Mouse (Mus musculus) embryo, embryonic 10 days (tissue): ENCODE measurements around the gene Srrd.

Experiments
- DNase-seq: peaks from one replicate; pipeline ENCODE4 v3.0.0-alpha.2; 2015; ENCODE audit warnings: low spot score

Gene Srrd

DNA sequence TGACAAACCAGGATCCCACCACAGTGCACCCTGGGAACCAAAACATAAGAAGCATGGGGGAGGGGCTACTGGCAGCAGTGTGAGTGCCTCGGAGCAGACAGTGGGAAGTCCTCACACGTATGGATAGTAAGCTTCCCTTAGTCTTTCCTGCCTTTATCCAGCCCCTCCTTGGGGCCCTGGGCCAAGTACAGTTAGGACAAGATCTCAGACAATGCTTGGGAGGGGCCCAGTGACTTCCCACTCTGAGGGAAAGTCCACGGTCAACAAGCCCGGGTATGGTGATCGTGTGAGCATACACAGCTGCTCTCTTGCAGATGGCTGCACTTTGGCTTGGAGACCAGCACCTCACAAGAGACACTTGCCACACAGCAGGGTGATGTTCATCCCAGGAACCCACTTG is 25.5 kb downstream of the Srrd start:
- no peak for DNase-seq

DNA sequence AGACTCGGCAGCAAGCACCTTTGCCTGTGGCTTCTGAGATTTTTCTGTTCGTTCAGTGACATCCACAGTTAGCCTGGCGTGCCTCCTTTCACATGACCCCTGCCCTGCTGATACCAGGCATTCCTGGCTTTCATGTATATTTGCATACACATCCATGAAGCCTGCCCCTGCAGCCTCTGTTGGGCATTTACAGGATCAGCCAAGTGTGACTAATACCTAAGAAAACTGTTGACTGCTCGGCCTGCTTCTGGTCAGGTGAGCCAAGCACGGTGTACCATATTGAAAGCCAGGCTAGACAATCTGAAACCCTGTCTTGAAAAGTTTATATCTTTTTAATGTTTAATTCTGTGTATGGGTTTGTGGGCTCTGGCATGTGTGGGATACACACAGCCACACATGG is 26.4 kb downstream of the Srrd start:
- DNase-seq: no peak

DNA sequence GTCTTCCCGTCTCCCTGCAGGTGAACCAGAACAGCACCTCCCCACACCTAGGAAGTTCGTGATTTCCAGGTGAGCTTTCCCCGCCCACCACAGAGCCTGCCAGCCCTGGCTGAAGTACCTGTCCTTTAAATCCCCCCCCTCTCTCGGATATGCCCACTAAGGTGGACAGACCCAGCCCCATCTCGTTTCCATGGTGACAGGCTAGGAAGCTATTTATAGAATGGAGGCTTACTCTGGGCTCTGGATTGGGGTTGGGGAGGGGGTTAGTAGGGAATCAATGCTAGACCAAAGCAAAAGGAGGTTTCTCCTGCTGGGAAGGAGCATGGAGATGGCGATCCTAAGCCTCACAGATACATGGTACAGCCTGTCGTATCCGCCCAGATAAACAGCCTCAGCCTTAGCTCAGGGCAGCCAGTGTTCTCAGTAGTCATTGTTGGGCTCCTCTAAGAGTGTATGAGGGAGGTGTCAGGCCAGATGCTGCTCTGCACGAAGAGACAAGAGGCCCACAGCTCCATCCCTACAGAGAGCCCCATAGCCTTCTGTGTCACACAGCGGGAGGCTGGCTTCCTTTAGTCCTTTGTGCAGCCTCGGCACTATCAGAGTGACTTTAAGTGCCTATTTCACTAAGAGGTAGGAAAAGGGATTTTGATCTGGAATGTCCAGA is 29.5 kb downstream of the Srrd start:
- no peak for DNase-seq

DNA sequence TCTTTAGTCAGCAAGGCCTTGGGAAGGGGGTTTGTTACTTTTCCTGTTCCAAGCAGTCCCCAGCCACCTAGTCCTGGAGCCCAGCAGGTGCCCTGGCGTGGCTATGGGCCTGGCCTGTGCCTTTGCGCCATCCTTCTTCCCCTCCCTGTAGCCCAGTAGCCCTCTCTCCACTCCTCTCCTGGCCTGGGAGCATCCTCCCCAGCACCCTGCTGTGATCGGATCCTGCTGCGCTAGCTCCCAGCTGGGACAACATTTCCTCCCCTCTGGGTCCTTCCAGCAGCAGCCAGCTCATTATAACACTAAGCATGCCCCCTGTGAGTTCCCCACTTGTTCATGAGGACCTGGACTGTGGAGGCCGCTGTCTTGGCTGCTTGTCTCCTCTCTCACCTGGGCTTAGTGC is 37.0 kb downstream of the Srrd start:
- no peak for DNase-seq

- no peak for DNase-seq
Measured at GRCm38 (mm10) chr5:112302310-112302709, 40.5 kb downstream of the Srrd start.

GRCm38 (mm10) chr5:112301694-112302093 is 41.1 kb downstream of the Srrd start:
- no peak for DNase-seq

- DNase-seq: no peak
Measured at GRCm38 (mm10) chr5:112300721-112301308, 42.0 kb downstream of the Srrd start.

- no peak for DNase-seq
Measured at GRCm38 (mm10) chr5:112300112-112300511, 42.7 kb downstream of the Srrd start.

- DNase-seq: no peak
Measured at GRCm38 (mm10) chr5:112299399-112299798, 43.4 kb downstream of the Srrd start.

DNA sequence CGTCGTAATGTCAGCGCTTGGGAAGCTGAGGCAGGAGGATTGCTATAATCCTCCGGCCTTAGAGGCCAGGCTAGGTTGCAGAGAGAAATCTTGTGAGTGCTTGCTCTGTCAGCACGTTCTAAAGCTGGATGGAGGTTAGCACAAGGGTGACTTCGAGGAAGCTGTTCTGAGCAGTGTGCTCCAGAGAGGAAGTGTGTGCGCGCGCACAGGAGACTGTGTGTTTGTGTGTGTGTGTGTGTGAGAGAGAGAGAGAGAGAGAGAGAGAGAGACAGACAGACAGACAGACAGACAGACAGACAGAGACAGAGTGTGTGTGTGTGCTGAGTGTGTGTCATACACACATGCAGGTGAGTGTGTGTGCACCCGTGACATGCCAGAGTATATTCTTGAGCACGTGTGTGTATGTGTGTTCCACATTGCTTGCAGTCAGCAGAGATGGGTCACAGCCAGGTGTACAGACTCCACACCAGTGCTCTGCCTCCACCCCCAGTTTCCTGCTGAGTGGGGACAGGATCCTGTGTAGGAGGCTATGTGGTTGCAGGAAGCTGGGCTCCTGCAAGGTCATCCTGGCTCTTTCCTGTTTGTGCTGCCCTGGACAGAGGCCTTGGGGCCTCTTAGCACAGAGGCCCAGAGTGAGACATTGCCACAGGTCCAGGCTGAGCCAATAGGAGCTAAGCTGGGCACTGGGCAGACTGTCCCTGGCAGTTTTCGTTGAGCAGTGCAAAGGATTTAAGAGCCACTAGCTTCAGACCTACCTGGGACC is 44.4 kb downstream of the Srrd start:
- no peak for DNase-seq

- no peak for DNase-seq
Measured at GRCm38 (mm10) chr5:112297257-112297656, 45.6 kb downstream of the Srrd start.

DNA sequence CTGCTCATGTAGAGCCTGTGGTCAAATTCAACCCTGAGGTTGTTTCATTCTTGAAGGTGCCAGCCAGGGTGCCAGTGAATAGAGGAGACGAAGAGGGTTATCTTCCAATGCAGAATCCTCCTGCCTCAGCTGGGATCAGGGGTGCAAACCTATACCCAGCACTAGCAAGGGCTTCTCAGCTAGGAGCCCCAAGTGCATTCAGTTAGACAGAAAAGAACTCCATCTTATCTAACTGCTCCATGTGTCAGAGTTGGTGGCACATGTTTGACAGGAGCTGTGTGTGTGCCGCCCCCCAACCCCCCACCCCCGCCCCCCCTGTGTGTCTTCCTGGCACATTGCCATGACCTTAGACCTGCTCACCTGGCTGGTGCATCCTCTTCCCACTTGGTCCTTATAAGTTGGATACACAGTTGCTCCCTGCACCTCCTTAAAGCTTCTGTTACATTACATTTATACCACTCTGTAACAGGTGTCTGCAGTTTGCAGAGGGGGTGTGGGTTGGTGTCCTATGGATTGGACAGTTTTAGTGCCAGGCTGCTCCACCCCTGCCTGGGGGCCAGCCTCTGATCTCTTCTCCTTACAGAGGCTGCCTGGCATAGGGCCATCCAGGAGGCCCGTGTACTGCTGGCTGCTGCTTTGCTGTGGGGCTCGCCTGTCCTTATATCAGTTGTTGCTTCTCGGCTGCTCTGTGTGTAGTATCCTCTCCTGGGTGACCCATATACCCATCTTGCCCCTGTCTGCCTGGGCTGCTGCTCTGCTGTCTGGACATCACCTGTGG is 46.2 kb downstream of the Srrd start:
- no peak for DNase-seq

GRCm38 (mm10) chr5:112295564-112295963 is 47.3 kb downstream of the Srrd start:
- DNase-seq: no peak

- no peak for DNase-seq
Measured at GRCm38 (mm10) chr5:112295162-112295561, 47.7 kb downstream of the Srrd start.

DNA sequence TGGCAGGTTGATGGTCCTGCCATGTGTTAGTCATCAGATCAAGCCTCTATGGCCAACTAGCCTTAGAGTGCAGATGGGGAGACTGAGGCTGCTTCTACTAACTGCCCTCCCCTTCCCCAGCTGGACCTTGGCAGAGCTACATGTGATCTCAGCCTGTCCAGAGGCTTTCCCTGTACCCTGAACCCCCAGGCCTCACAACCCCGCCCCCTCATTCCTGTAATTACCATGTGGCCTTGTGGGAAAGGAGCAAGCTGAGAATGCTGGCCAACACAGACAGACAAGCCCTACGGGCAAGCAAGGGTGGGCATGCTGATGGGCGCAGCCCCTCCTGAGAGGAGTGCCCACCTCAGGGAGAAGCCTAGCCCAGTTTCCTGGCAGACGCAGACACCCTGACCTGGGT is 48.1 kb downstream of the Srrd start:
- DNase-seq: no peak

GRCm38 (mm10) chr5:112293800-112294199 is 49.0 kb downstream of the Srrd start:
- DNase-seq: no peak

DNA sequence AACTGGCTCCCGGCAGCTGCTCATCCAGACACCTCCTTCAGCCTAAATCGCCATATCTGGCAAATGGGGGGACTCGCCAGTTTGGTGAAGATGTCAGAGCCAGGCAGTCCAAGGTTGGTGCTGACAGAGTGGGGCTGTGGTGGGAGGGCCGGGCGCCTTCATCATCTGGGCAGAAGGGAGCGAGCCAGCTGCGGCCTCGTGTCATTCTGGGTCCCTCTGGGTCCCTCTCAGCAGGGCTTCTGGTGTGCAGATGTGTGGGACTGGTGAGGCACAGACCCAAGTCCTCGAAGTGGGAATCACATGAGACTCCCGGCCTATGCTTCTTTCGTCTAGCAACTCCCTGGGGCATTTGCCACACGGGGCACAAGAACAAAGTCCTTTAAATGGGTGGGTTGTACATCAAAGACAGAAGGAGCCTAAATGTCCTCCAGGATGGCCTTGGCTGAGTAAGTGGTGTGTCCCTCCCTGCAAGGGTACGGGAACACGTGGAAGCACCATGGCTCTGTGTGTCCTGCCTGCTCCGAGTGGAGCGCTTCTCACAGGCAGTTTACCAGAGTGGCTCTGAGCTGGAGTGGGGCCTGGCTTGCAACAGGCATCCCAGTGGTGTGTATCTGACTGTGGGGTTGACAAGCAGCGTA is 50.4 kb downstream of the Srrd start:
- no peak for DNase-seq

DNA sequence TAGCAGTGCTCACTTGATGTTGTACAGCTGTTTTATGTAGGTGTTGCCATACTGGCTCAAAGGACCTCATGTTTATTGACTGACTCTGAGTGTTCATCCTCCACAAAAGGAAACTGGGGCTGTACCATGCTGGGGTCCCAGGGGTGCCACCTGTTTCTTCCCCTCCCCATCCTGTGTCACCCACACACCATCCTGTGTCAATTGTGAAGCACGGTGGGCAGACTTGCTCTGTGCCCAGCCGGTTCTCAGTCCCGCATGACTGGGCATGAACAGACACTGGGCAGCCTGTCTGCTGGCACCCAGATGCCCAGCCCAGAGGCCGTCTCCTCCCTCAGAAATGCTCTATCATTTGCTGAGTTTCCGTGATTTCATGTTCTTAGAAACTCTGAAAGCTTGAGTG is 51.0 kb downstream of the Srrd start:
- no peak for DNase-seq

GRCm38 (mm10) chr5:112290536-112290880 is 52.3 kb downstream of the Srrd start:
- DNase-seq: no peak

GRCm38 (mm10) chr5:112289819-112290535 is 52.9 kb downstream of the Srrd start:
- no peak for DNase-seq

DNA sequence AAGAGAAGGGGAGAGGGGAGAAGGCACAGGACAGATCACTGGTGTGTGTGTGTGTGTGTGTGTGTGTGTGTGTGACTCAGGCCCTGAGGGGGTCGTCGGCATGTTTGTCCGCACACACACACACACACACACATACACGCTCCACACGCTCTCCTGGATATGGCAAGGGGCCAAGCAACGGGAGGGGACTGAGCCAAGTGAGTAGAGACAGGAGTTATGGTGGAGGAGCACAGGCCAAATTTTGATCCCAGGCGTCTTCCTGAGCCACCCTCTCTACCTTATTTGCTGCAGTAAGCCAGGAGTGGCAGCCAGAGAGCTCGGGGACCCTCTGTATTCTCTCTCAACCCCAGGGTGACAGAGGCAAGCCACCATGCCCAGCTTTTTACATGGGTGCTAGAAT is 53.6 kb downstream of the Srrd start:
- DNase-seq: no peak
